Mouse (Mus musculus): ENCODE measurements around the gene Spaar. TPM values are rescaled to one million over a fixed set of nuclear protein-coding genes. Genes with fewer than 3 reads are reported as not detected.

Gene Spaar
- 0.37 and 0.73 TPM in 2 replicates for polyA plus RNA-seq (2012; rRNA removed)

GRCm38 (mm10) chr4:43729794-43730550, at the start of gene Spaar:
Gene Spaar, plus strand, starts transcription at chr4:43730034.

GRCm38 (mm10) chr4:43700707-43701106, 29.1 kb upstream of the Spaar start, which contains the start of gene Olfr70:
Gene Olfr70, minus strand, starts transcription at chr4:43700807.

GRCm38 (mm10) chr4:43709869-43710268, 20.0 kb upstream of the Spaar start, which contains the start of gene Olfr71:
Gene Olfr71, minus strand, starts transcription at chr4:43710255.

GRCm38 (mm10) chr4:43726995-43727394, 2.8 kb upstream of the Spaar start, which contains the start of gene Hrct1:
Gene Hrct1, plus strand, starts transcription at chr4:43727188.

GRCm38 (mm10) chr4:43770909-43771308, 41.1 kb downstream of the Spaar start, which contains the start of gene Olfr159:
Gene Olfr159, minus strand, starts transcription at chr4:43771009.

Other genes starting within 250 kb of the Spaar start
- gene Sit1, start 246.3 kb upstream of the Spaar start, polyA plus RNA-seq (2012; rRNA removed): not detected in 2 replicates
- gene Ccdc107, start 237.1 kb upstream of the Spaar start, polyA plus RNA-seq (2012; rRNA removed): 230 and 568 TPM in 2 replicates
- gene Arhgef39, start 230.3 kb upstream of the Spaar start, polyA plus RNA-seq (2012; rRNA removed): 17.0 and 20.2 TPM in 2 replicates
- 129 and 141 TPM in 2 replicates for gene Car9, start 223.1 kb upstream of the Spaar start, polyA plus RNA-seq (2012; rRNA removed)
- 135 and 141 TPM in 2 replicates for gene Tpm2, start 206.3 kb upstream of the Spaar start, polyA plus RNA-seq (2012; rRNA removed)
- gene Creb3, start 167.7 kb upstream of the Spaar start, polyA plus RNA-seq (2012; rRNA removed): 81.6 and 105 TPM in 2 replicates
- 39.2 and 40.8 TPM in 2 replicates for gene Tln1, start 167.3 kb upstream of the Spaar start, polyA plus RNA-seq (2012; rRNA removed)
- gene Rgp1, start 151.3 kb upstream of the Spaar start, polyA plus RNA-seq (2012; rRNA removed): 22.1 and 23.2 TPM in 2 replicates
- gene Gba2, start 151.2 kb upstream of the Spaar start, polyA plus RNA-seq (2012; rRNA removed): 8.4 and 9.4 TPM in 2 replicates
- gene Msmp, start 145.5 kb upstream of the Spaar start, polyA plus RNA-seq (2012; rRNA removed): not detected in 2 replicates
- gene Npr2, start 98.1 kb upstream of the Spaar start, polyA plus RNA-seq (2012; rRNA removed): 7.3 and 12.5 TPM in 2 replicates
- gene Spag8, start 76.4 kb upstream of the Spaar start, polyA plus RNA-seq (2012; rRNA removed): 0.19 and 0.75 TPM in 2 replicates
- gene Hint2, start 73.6 kb upstream of the Spaar start, polyA plus RNA-seq (2012; rRNA removed): 43.0 and 58.4 TPM in 2 replicates
- gene Tmem8b, start 61.1 kb upstream of the Spaar start, polyA plus RNA-seq (2012; rRNA removed): 5.1 and 5.4 TPM in 2 replicates
- gene Fam221b, start 60.9 kb upstream of the Spaar start, polyA plus RNA-seq (2012; rRNA removed): 0.08 TPM in 1 of 2 replicates, not detected in the other
- not detected in 2 replicates for gene Olfr70, start 29.2 kb upstream of the Spaar start, polyA plus RNA-seq (2012; rRNA removed)
- gene Olfr71, start 19.8 kb upstream of the Spaar start, polyA plus RNA-seq (2012; rRNA removed): not detected in 2 replicates
- 6.2 and 9.7 TPM in 2 replicates for gene Hrct1, start 2.8 kb upstream of the Spaar start, polyA plus RNA-seq (2012; rRNA removed)
- not detected in 2 replicates for gene Olfr159, start 41.0 kb downstream of the Spaar start, polyA plus RNA-seq (2012; rRNA removed)
- not detected in 2 replicates for gene Olfr156, start 93.9 kb downstream of the Spaar start, polyA plus RNA-seq (2012; rRNA removed)
- gene Olfr157, start 110.2 kb downstream of the Spaar start, polyA plus RNA-seq (2012; rRNA removed): not detected in 2 replicates
- gene Olfr155, start 121.5 kb downstream of the Spaar start, polyA plus RNA-seq (2012; rRNA removed): not detected in 2 replicates
- gene Reck, start 145.5 kb downstream of the Spaar start, polyA plus RNA-seq (2012; rRNA removed): 2.2 and 4.0 TPM in 2 replicates
- 4.8 and 7.3 TPM in 2 replicates for gene Glipr2, start 227.4 kb downstream of the Spaar start, polyA plus RNA-seq (2012; rRNA removed)